Mouse (Mus musculus) intestine, embryonic 14.5 days (tissue): ENCODE measurements around the gene Sema6d. TPM values are rescaled to one million over a fixed set of nuclear protein-coding genes. Genes with fewer than 3 reads are reported as not detected.

ENCODE experiments used
- ATAC-seq: fragments of 200-750 bp; cut with Nextera tagmentation; replicated peaks from 2 replicates; pipeline ENCODE4 v1.8.0; 2017; ENCODE audit warnings: low read depth, moderate number of reproducible peaks, moderate TSS enrichment, moderate library complexity; ENCODE audit not compliant: low FRiP score, low TSS enrichment
- DNase-seq: peaks from one replicate; pipeline ENCODE4 v3.0.0-alpha.2; 2018; ENCODE audit warnings: low spot score
- H3K27ac ChIP-seq: fragments of 300-500 bp; sonication (generic); 2 replicates; pipeline ENCODE4 v1.5.1; 2014; ENCODE audit warnings: low read depth, mild to moderate bottlenecking, control low read depth
- H3K27me3 ChIP-seq: fragments of 300-500 bp; sonication (generic); replicated peaks from 2 replicates; pipeline ENCODE4 v1.6.1; 2014; ENCODE audit warnings: low read length, control low read depth; ENCODE audit not compliant: control insufficient read depth, insufficient read depth
- H3K36me3 ChIP-seq: fragments of 300-500 bp; sonication (generic); 2 replicates; pipeline ENCODE4 v1.6.1; 2014; ENCODE audit warnings: low read length, control low read depth; ENCODE audit not compliant: control insufficient read depth, insufficient read depth
- H3K4me1 ChIP-seq: fragments of 300-500 bp; sonication (generic); replicated peaks from 2 replicates; pipeline ENCODE4 v1.6.1; 2014; ENCODE audit warnings: low read length, control low read depth, mixed read lengths; ENCODE audit not compliant: control insufficient read depth, insufficient read depth
- H3K4me2 ChIP-seq: fragments of 300-500 bp; sonication (generic); 2 replicates; pipeline ENCODE4 v1.6.1; 2014; ENCODE audit warnings: low read length
- H3K4me3 ChIP-seq: fragments of 300-500 bp; sonication (generic); 2 replicates; pipeline ENCODE4 v1.5.1; 2014; ENCODE audit warnings: low read depth, low read length, control low read depth, mixed read lengths
- H3K9ac ChIP-seq: fragments of 300-500 bp; sonication (generic); 2 replicates; pipeline ENCODE4 v1.6.1; 2014; ENCODE audit warnings: mild to moderate bottlenecking, low read length
- H3K9me3 ChIP-seq: fragments of 300-500 bp; sonication (generic); 2 replicates; pipeline ENCODE4 v1.6.1; 2016; ENCODE audit warnings: low read length, control low read depth; ENCODE audit not compliant: control insufficient read depth
- WGBS: fragments of 180-500 bp; shearing (Covaris S2); extraction: QIAGEN DNeasy Blood & Tissue Kit; methylation state at CpG from one replicate; pipeline ENCODE4 v1.1.7; 2014; 5-methylcytosine and 5-hydroxymethylcytosine counted together
- polyA plus RNA-seq: library from polyadenylated mRNA; unstranded; fragments of >200 nt; fragmentation: Nextera tagmentation; extraction: Ambion mirVana; gene quantifications from 2 replicates; pipeline ENCODE4 v1.2.1, GENCODE M21; 2014

Gene Sema6d
- polyA plus RNA-seq, 1 experiment from 2014 or later, result 17.7 TPM

- Histone ChIP-seq H3K4me2 (no peak overlapping the region), H3K4me1 (no peaks in the 10 kb centered on the region), H3K36me3 (peaks cover 69% of the 10 kb centered on the region), H3K4me3 (no peak overlapping the region), H3K27ac (no peak overlapping the region), H3K27me3 (no peaks in the 10 kb centered on the region), H3K9ac (no peak overlapping the region), H3K9me3 (no peaks in the 10 kb centered on the region)
- WGBS, result 86% methylated on average over 5 of the region's 5 CpGs
- no peak for DNase-seq
- ATAC-seq, result no peak
Measured at GRCm38 (mm10) chr2:124660686-124661085, 570.9 kb downstream of the Sema6d start.

- no peaks in the 10 kb centered on the region for H3K9me3 ChIP-seq
- H3K9ac ChIP-seq, result no peak overlapping the region
- DNase-seq (no peak), ATAC-seq (no peak)
- no peak overlapping the region for H3K27ac ChIP-seq
- H3K4me3 ChIP-seq, result no peak overlapping the region
- H3K27me3 ChIP-seq, result no peaks in the 10 kb centered on the region
- H3K4me1 ChIP-seq, result no peaks in the 10 kb centered on the region
- no peak overlapping the region for H3K4me2 ChIP-seq
- WGBS, result 94% methylated on average over 9 of the region's 9 CpGs
- peaks cover 74% of the 10 kb centered on the region for H3K36me3 ChIP-seq
Measured at GRCm38 (mm10) chr2:124661316-124661715, 571.5 kb downstream of the Sema6d start.

GRCm38 (mm10) chr2:124662257-124662656 is 572.5 kb downstream of the Sema6d start:
- Histone ChIP-seq H3K4me2 (no peak overlapping the region), H3K4me3 (no peak overlapping the region), H3K9ac (no peak overlapping the region), H3K27ac (no peak overlapping the region), H3K27me3 (no peaks in the 10 kb centered on the region), H3K36me3 (peaks cover 73% of the 10 kb centered on the region), H3K4me1 (no peaks in the 10 kb centered on the region), H3K9me3 (no peaks in the 10 kb centered on the region)
- DNase-seq, result peak; percentile 28
- no peak for ATAC-seq
- 53% methylated on average over 5 of the region's 5 CpGs for WGBS

GRCm38 (mm10) chr2:124664191-124664590 is 574.4 kb downstream of the Sema6d start:
- no peak overlapping the region for H3K9ac ChIP-seq
- no peak overlapping the region for H3K27ac ChIP-seq
- no peaks in the 10 kb centered on the region for H3K27me3 ChIP-seq
- H3K4me3 ChIP-seq, result no peak overlapping the region
- no peaks in the 10 kb centered on the region for H3K4me1 ChIP-seq
- no peak overlapping the region for H3K4me2 ChIP-seq
- peaks cover 55% of the 10 kb centered on the region for H3K36me3 ChIP-seq
- H3K9me3 ChIP-seq, result no peaks in the 10 kb centered on the region
- WGBS, result 96% methylated on average over 16 of the region's 16 CpGs
- ATAC-seq (no peak), DNase-seq (peak; percentile 45)

- no peak overlapping the region for H3K4me3 ChIP-seq
- H3K4me1 ChIP-seq, result no peaks in the 10 kb centered on the region
- H3K4me2 ChIP-seq, result no peak overlapping the region
- no peaks in the 10 kb centered on the region for H3K9me3 ChIP-seq
- no peak for DNase-seq
- no peak overlapping the region for H3K9ac ChIP-seq
- H3K36me3 ChIP-seq, result peaks cover 28% of the 10 kb centered on the region
- no peak for ATAC-seq
- H3K27ac ChIP-seq, result no peak overlapping the region
- H3K27me3 ChIP-seq, result no peaks in the 10 kb centered on the region
- WGBS, result 94% methylated on average over 1 of the region's 1 CpGs
Measured at GRCm38 (mm10) chr2:124668431-124668830, 578.7 kb downstream of the Sema6d start.

- no peaks in the 10 kb centered on the region for H3K4me1 ChIP-seq
- H3K4me3 ChIP-seq, result no peak overlapping the region
- no peak overlapping the region for H3K27ac ChIP-seq
- H3K9ac ChIP-seq, result no peak overlapping the region
- H3K9me3 ChIP-seq, result no peaks in the 10 kb centered on the region
- no peaks in the 10 kb centered on the region for H3K27me3 ChIP-seq
- ATAC-seq (no peak), DNase-seq (no peak)
- H3K36me3 ChIP-seq, result no peaks in the 10 kb centered on the region
- no peak overlapping the region for H3K4me2 ChIP-seq
Measured at GRCm38 (mm10) chr2:124673117-124673516, 583.3 kb downstream of the Sema6d start.

GRCm38 (mm10) chr2:124684481-124684901 is 594.7 kb downstream of the Sema6d start:
- Histone ChIP-seq H3K4me1 (no peaks in the 10 kb centered on the region), H3K36me3 (no peaks in the 10 kb centered on the region), H3K4me3 (no peak overlapping the region), H3K4me2 (no peak overlapping the region), H3K27ac (no peak overlapping the region), H3K9ac (no peak overlapping the region), H3K9me3 (no peaks in the 10 kb centered on the region), H3K27me3 (no peaks in the 10 kb centered on the region)
- no peak for DNase-seq
- 76% methylated on average over 5 of the region's 5 CpGs for WGBS
- no peak for ATAC-seq

- 62% methylated on average over 1 of the region's 1 CpGs for WGBS
- H3K36me3 ChIP-seq, result no peaks in the 10 kb centered on the region
- no peak overlapping the region for H3K4me3 ChIP-seq
- ATAC-seq (no peak), DNase-seq (no peak)
- no peaks in the 10 kb centered on the region for H3K27me3 ChIP-seq
- H3K9me3 ChIP-seq, result no peaks in the 10 kb centered on the region
- H3K9ac ChIP-seq, result no peak overlapping the region
- no peaks in the 10 kb centered on the region for H3K4me1 ChIP-seq
- no peak overlapping the region for H3K4me2 ChIP-seq
- no peak overlapping the region for H3K27ac ChIP-seq
Measured at GRCm38 (mm10) chr2:124690372-124690771, 600.6 kb downstream of the Sema6d start.

GRCm38 (mm10) chr2:124702621-124703020 is 612.9 kb downstream of the Sema6d start:
- no peaks in the 10 kb centered on the region for H3K36me3 ChIP-seq
- no peak overlapping the region for H3K9ac ChIP-seq
- no peak overlapping the region for H3K4me3 ChIP-seq
- H3K27me3 ChIP-seq, result no peaks in the 10 kb centered on the region
- no peak overlapping the region for H3K27ac ChIP-seq
- no peak for DNase-seq
- ATAC-seq, result no peak
- no peak overlapping the region for H3K4me2 ChIP-seq
- 94% methylated on average over 10 of the region's 10 CpGs for WGBS
- H3K9me3 ChIP-seq, result no peaks in the 10 kb centered on the region
- H3K4me1 ChIP-seq, result no peaks in the 10 kb centered on the region
